Mouse (Mus musculus): Measurements from ENCODE around the gene Fancd2os.

GRCm38 (mm10) chr6:113597945-113598344 is 2.6 kb downstream of the Fancd2os start:
- TF ChIP-seq GATA1 (IDR thresholded peaks at IDR 0.05; ENCODE audit: borderline replicate concordance, low read length): no peak
- no peak for TF ChIP-seq FLI1 (IDR thresholded peaks at IDR 0.05; ENCODE audit: low read length)

All from megakaryocyte, embryonic 14.5 days (primary cell).